Mouse (Mus musculus) liver, embryonic 14.5 days (tissue): ENCODE results near the gene Elmo1. TPM values are rescaled to one million over a fixed set of nuclear protein-coding genes. Genes with fewer than 3 reads are reported as not detected.

Source experiments
- ATAC-seq: fragments of 200-750 bp; cut with Nextera tagmentation; 2 replicates; pipeline ENCODE4 v1.8.0; 2017; ENCODE audit warnings: moderate number of reproducible peaks, mild to moderate bottlenecking, moderate library complexity; ENCODE audit not compliant: insufficient read depth
- DNase-seq, 3 experiments: peaks; one replicate each; pipeline ENCODE4 v3.0.0-alpha.2; 2012 to 2013; ENCODE audit warnings: low read depth in 3 of 3, low spot score in 3 of 3
- H3K27ac ChIP-seq: fragments of 300-500 bp; sonication (generic); 2 replicates; pipeline ENCODE4 v1.5.1; 2014; ENCODE audit warnings: moderate library complexity, mild to moderate bottlenecking, control low read depth, inconsistent platforms
- H3K27me3 ChIP-seq: fragments of 300-500 bp; sonication (generic); 2 replicates; pipeline ENCODE4 v1.6.1; 2014; ENCODE audit warnings: mild to moderate bottlenecking, low read length, moderate library complexity; ENCODE audit not compliant: control insufficient read depth, insufficient read depth
- H3K36me3 ChIP-seq: fragments of 300-500 bp; sonication (generic); replicated peaks from 2 replicates; pipeline ENCODE4 v1.6.1; 2014; ENCODE audit warnings: low read depth; ENCODE audit not compliant: control insufficient read depth, insufficient read depth
- H3K4me1 ChIP-seq, 2 experiments: fragments of 200-500 bp in 1 of 2; fragments of 300-500 bp in 1 of 2; sonication (generic) in 1 of 2; replicated peaks; 2 replicates each; pipeline ENCODE4 v1.6.1; 2012 to 2014; ENCODE audit warnings: antibody characterized with exemption in 1 of 2, inconsistent platforms in 1 of 2, low read length in 1 of 2; ENCODE audit not compliant: control insufficient read depth in 2 of 2, insufficient read depth in 2 of 2
- H3K4me2 ChIP-seq: fragments of 300-500 bp; sonication (generic); 2 replicates; pipeline ENCODE4 v1.6.1; 2014; ENCODE audit warnings: low read depth, mild to moderate bottlenecking, control low read depth, moderate library complexity
- H3K4me3 ChIP-seq, 2 experiments: fragments of 200-500 bp in 1 of 2; fragments of 300-500 bp in 1 of 2; sonication (generic) in 1 of 2; 2 replicates each; pipeline ENCODE4 v1.5.1; 2012 to 2014; ENCODE audit warnings: low read depth in 2 of 2, low read length in 2 of 2, mild to moderate bottlenecking in 2 of 2, control low read depth in 1 of 2, inconsistent platforms in 1 of 2, moderate library complexity in 1 of 2; ENCODE audit not compliant: insufficient read depth in 1 of 2
- H3K9ac ChIP-seq: fragments of 300-500 bp; sonication (generic); replicated peaks from 2 replicates; pipeline ENCODE4 v1.6.1; 2014; ENCODE audit warnings: mild to moderate bottlenecking, control low read depth, moderate library complexity
- H3K9me3 ChIP-seq: fragments of 300-500 bp; sonication (generic); 2 replicates; pipeline ENCODE4 v1.6.1; 2016; ENCODE audit warnings: low read length, mixed read lengths; ENCODE audit not compliant: control insufficient read depth
- CTCF ChIP-seq: IDR thresholded peaks from 2 replicates; pipeline ENCODE4 v1.5.1; 2016; ENCODE audit warnings: antibody characterized with exemption, low read depth, control low read depth
- EP300 ChIP-seq: IDR thresholded peaks from 2 replicates; pipeline ENCODE4 v1.6.1; 2016; ENCODE audit warnings: antibody characterized with exemption, low read depth
- WGBS: fragments of 180-500 bp; shearing (Covaris S2); extraction: QIAGEN DNeasy Blood & Tissue Kit; methylation state at CpG from one replicate; pipeline ENCODE4 v1.1.7; 2014; ENCODE audit not compliant: insufficient replicate concordance; 5-methylcytosine and 5-hydroxymethylcytosine counted together
- polyA plus RNA-seq, 2 experiments: library from polyadenylated mRNA; depleted of rRNA in 1 of 2; stranded (reverse) in 1 of 2; unstranded in 1 of 2; fragments of >200 nt; fragmentation: Nextera tagmentation in 1 of 2; extraction: Ambion mirVana in 1 of 2; gene quantifications; 2 replicates each; pipeline versions ENCODE4 v1.2.1 to v1.2.3; 2012 to 2014

The Elmo1 gene
- polyA plus RNA-seq, 2 experiments: 3.0 to 3.9 TPM

- Histone ChIP-seq H3K4me2 (no peak overlapping the region), H3K36me3 (no peaks in the 10 kb centered on the region), H3K9ac (no peak overlapping the region), H3K4me1 (no peaks in the 10 kb centered on the region), H3K4me3 (no peak overlapping the region), H3K27ac (no peak overlapping the region), H3K9me3 (no peaks in the 10 kb centered on the region), H3K27me3 (no peaks in the 10 kb centered on the region)
- 50% methylated on average over 10 of the region's 10 CpGs for WGBS
- no peak for DNase-seq
- TF ChIP-seq CTCF (no peak), EP300 (no peak)
- no peak for ATAC-seq
These were observed 263.6 kb downstream of the Elmo1 start for GRCm38 (mm10) chr13:20353862-20354603.

DNA sequence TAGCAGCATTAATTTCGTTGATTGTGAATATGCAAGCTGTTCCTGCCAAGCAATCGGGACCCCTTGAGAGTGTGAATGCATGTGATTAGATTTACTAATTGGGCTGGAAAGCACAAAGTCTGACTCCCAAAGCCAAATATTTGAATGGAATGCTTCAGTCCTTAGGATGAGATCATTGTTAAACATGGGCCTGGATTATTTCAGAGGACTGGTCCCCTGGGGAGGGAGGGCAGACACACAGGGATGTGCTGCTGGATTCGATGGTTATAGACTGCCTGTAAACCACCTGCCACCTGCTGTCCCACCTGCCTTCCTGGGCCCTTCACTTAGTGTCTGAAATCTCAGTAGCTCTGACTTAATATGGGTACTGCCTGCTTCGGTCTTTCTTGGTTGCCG lies 264.2 kb downstream of the Elmo1 start:
- WGBS: 64% methylated on average over 5 of the region's 5 CpGs
- TF ChIP-seq CTCF: no peak
- no peak for TF ChIP-seq EP300
- H3K27me3 ChIP-seq: no peaks in the 10 kb centered on the region
- ATAC-seq: no peak
- no peaks in the 10 kb centered on the region for H3K4me1 ChIP-seq
- H3K4me2 ChIP-seq: no peak overlapping the region
- DNase-seq: no peak
- no peak overlapping the region for H3K9ac ChIP-seq
- no peaks in the 10 kb centered on the region for H3K9me3 ChIP-seq
- no peaks in the 10 kb centered on the region for H3K36me3 ChIP-seq
- H3K4me3 ChIP-seq: no peak overlapping the region
- H3K27ac ChIP-seq: no peak overlapping the region

GRCm38 (mm10) chr13:20362541-20362940 lies 272.1 kb downstream of the Elmo1 start:
- no peak for DNase-seq
- ATAC-seq: no peak
- TF ChIP-seq EP300 (no peak), CTCF (no peak)
- Histone ChIP-seq H3K27ac (no peak overlapping the region), H3K4me3 (no peak overlapping the region), H3K9me3 (no peaks in the 10 kb centered on the region), H3K4me1 (no peaks in the 10 kb centered on the region), H3K36me3 (no peaks in the 10 kb centered on the region), H3K27me3 (no peaks in the 10 kb centered on the region), H3K9ac (no peak overlapping the region), H3K4me2 (no peak overlapping the region)
- 24% methylated on average over 2 of the region's 2 CpGs for WGBS

GRCm38 (mm10) chr13:20365828-20366593 lies 275.6 kb downstream of the Elmo1 start:
- Histone ChIP-seq H3K27me3 (no peaks in the 10 kb centered on the region), H3K4me2 (no peak overlapping the region), H3K4me3 (no peak overlapping the region), H3K4me1 (no peaks in the 10 kb centered on the region), H3K9me3 (no peaks in the 10 kb centered on the region), H3K36me3 (no peaks in the 10 kb centered on the region), H3K9ac (no peak overlapping the region), H3K27ac (no peak overlapping the region)
- no peak for DNase-seq
- no peak for ATAC-seq
- 41% methylated on average over 7 of the region's 7 CpGs for WGBS
- no peak for TF ChIP-seq CTCF
- TF ChIP-seq EP300: no peak

GRCm38 (mm10) chr13:20370036-20370802 lies 279.8 kb downstream of the Elmo1 start:
- Histone ChIP-seq H3K9ac (no peak overlapping the region), H3K4me2 (no peak overlapping the region), H3K27ac (no peak overlapping the region), H3K4me1 (no peaks in the 10 kb centered on the region), H3K9me3 (no peaks in the 10 kb centered on the region), H3K36me3 (no peaks in the 10 kb centered on the region), H3K4me3 (no peak overlapping the region), H3K27me3 (no peaks in the 10 kb centered on the region)
- no peak for ATAC-seq
- TF ChIP-seq EP300 (no peak), CTCF (no peak)
- WGBS: 61% methylated on average over 5 of the region's 5 CpGs
- DNase-seq: no peak
